ENCODE assay signal across 12 mouse cellular contexts in genomic region chr9:114025182-114025581, GRCm38 (mm10). TPM values are rescaled to one million over a fixed set of nuclear protein-coding genes. Genes with fewer than 3 reads are reported as not detected.
A peak's percentile ranks its signal among the peaks of the same experiment; 100 is the strongest.
DNase-seq lines count a peak whose midpoint lies in the region; ATAC-seq and TF ChIP-seq lines count a peak whose summit lies in the region.
"Had no signal": no experiment of that assay in that cellular context is flagged by ENCODE, and none has a peak within 500 bp of the region (broad histone marks: within the 10 kb centered on the region; RNA-seq: fewer than 3 reads in every experiment).

No protein-coding gene starts in this region.

- no peak overlapping the region for H3K27ac ChIP-seq in heart, embryonic 13.5 days (replicated peaks)
- H3K27ac ChIP-seq in cortical plate, adult 2 months (ENCODE audit: insufficient read depth, low read length): no peak overlapping the region
- no peak overlapping the region for H3K27ac ChIP-seq in forebrain, embryonic 16.5 days (ENCODE audit: low read length)
- H3K27ac ChIP-seq in midbrain, embryonic 13.5 days: no peak overlapping the region
- H3K27ac ChIP-seq: heart, embryonic 10.5 days had no signal

- peaks cover 12% of the 10 kb centered on the region for H3K4me1 ChIP-seq in heart, embryonic 13.5 days
- 0 out of 2 replicates have a peak, but pooled peaks cover 1% of the 10 kb centered on the region for H3K4me1 ChIP-seq in cortical plate, adult 2 months (ENCODE audit: control insufficient read depth, insufficient read depth, low read length)
- H3K4me1 ChIP-seq in forebrain, embryonic 16.5 days (replicated peaks; ENCODE audit: control insufficient read depth, insufficient read depth, low read length): peaks cover 11% of the 10 kb centered on the region
- peaks cover 13% of the 10 kb centered on the region for H3K4me1 ChIP-seq in midbrain, embryonic 13.5 days (replicated peaks)

- no peak for TF ChIP-seq POLR2A in cortical plate, adult 2 months (IDR thresholded peaks at IDR 0.05; ENCODE audit: extremely low read depth, insufficient read depth, low read length)

- no peaks in the 10 kb centered on the region for H3K9me3 ChIP-seq in heart, embryonic 13.5 days
- no peaks in the 10 kb centered on the region for H3K9me3 ChIP-seq in forebrain, embryonic 16.5 days (ENCODE audit: control insufficient read depth, low read length)
- H3K9me3 ChIP-seq in midbrain, embryonic 13.5 days: no peaks in the 10 kb centered on the region
- H3K9me3 ChIP-seq: heart, embryonic 10.5 days had no signal

- no peak overlapping the region for H3K9ac ChIP-seq in heart, embryonic 13.5 days
- H3K9ac ChIP-seq in forebrain, embryonic 16.5 days (replicated peaks; ENCODE audit: low read depth, low read length): no peak overlapping the region
- peak overlapping the region; percentile 77; the same call in 1 of the 2 replicates for H3K9ac ChIP-seq in midbrain, embryonic 13.5 days (replicated peaks)

- TF ChIP-seq CTCF in cortical plate, adult 2 months (IDR thresholded peaks at IDR 0.05; ENCODE audit: extremely low read depth, insufficient read depth, low read length): no peak

- H3K27me3 ChIP-seq in heart, embryonic 13.5 days (replicated peaks): peaks cover 7% of the 10 kb centered on the region
- H3K27me3 ChIP-seq in forebrain, embryonic 16.5 days (replicated peaks; ENCODE audit: control insufficient read depth, insufficient read depth, low read length): no peaks in the 10 kb centered on the region
- H3K27me3 ChIP-seq in midbrain, embryonic 13.5 days: no peaks in the 10 kb centered on the region

- H3K4me2 ChIP-seq in heart, embryonic 13.5 days: peak overlapping the region; percentile 88
- peak overlapping the region; percentile 79 for H3K4me2 ChIP-seq in forebrain, embryonic 16.5 days (ENCODE audit: low read length)
- peak overlapping the region; percentile 67 for H3K4me2 ChIP-seq in midbrain, embryonic 13.5 days (replicated peaks)

- DNase-seq in heart, adult 8-10 months (ENCODE audit: low spot score): no peak
- no peak for DNase-seq in yolk sac, embryonic 10.5 days (ENCODE audit: low spot score)
- no peak for DNase-seq in cerebellum, postnatal 25 days
- no peak for DNase-seq in heart, adult 18-20 months
- DNase-seq: kidney, adult 18-20 months; right cerebral cortex, adult 18-20 months had no signal

- WGBS in heart, embryonic 13.5 days: 49% methylated on average over 9 of the region's 9 CpGs
- WGBS in forebrain, embryonic 16.5 days: 59% methylated on average over 9 of the region's 9 CpGs
- 59% methylated on average over 9 of the region's 9 CpGs for WGBS in midbrain, embryonic 13.5 days

- H3K36me3 ChIP-seq in heart, embryonic 13.5 days: no peaks in the 10 kb centered on the region
- H3K36me3 ChIP-seq in forebrain, embryonic 16.5 days (ENCODE audit: control insufficient read depth, insufficient read depth): no peaks in the 10 kb centered on the region
- H3K36me3 ChIP-seq in midbrain, embryonic 13.5 days: no peaks in the 10 kb centered on the region
- H3K36me3 ChIP-seq: heart, embryonic 10.5 days had no signal

- ATAC-seq in heart, embryonic 13.5 days (ENCODE audit: extremely low read depth, insufficient number of reproducible peaks, low FRiP score, low TSS enrichment): no peak
- ATAC-seq in forebrain, embryonic 16.5 days: no peak
- ATAC-seq in midbrain, embryonic 13.5 days: no peak

- no peak overlapping the region for H3K4me3 ChIP-seq in heart, embryonic 13.5 days
- peak overlapping the region; percentile 70 for H3K4me3 ChIP-seq in cortical plate, adult 2 months (ENCODE audit: insufficient read depth, low read length)
- peak overlapping the region; percentile 83 for H3K4me3 ChIP-seq in forebrain, embryonic 16.5 days (replicated peaks; ENCODE audit: low read length)
- H3K4me3 ChIP-seq in midbrain, embryonic 13.5 days (replicated peaks): peak overlapping the region; percentile 66

RNA-seq across cellular contexts. Expression of gene Fbxl2, which starts 20.8 kb away (rescaled TPM):
- polyA plus RNA-seq in heart, embryonic 13.5 days (2015; fragmentation: Nextera tagmentation; extraction: Ambion mirVana): 1.4 and 2.3 TPM in 2 replicates
- total RNA-seq in heart, adult 8-10 months (2022): 1 to 10 TPM; 1.2 to 2.5 (median 1.5) TPM
- polyA plus RNA-seq in cortical plate, adult 2 months (2012; rRNA removed): 64.4 and 68.9 TPM in 2 replicates
- polyA plus RNA-seq in forebrain, embryonic 16.5 days (2015; fragmentation: Nextera tagmentation; extraction: Ambion mirVana): 19.6 and 26.8 TPM in 2 replicates
- 19.8 and 19.9 TPM in 2 replicates for polyA plus RNA-seq in midbrain, embryonic 13.5 days (2015; fragmentation: Nextera tagmentation; extraction: Ambion mirVana)
- 1 to 10 TPM in 1 of 2 experiments, under 1 TPM in 1; 0.62 to 1.2 TPM for total RNA-seq in heart, adult 18-20 months (2021)

RNA-seq across cellular contexts. Expression of gene Susd5, which starts 31.8 kb away (rescaled TPM):
- 0.17 and 0.20 TPM in 2 replicates for polyA plus RNA-seq in heart, embryonic 13.5 days (2015; fragmentation: Nextera tagmentation; extraction: Ambion mirVana)
- total RNA-seq in heart, adult 8-10 months (2022): 1 to 10 TPM in 2 of 4 experiments, under 1 TPM in 2; 0.57 to 1.5 (median 1.00) TPM
- polyA plus RNA-seq in cortical plate, adult 2 months (2012; rRNA removed): 4.3 and 4.4 TPM in 2 replicates
- 0.75 TPM in 1 of 2 replicates, not detected in the other for polyA plus RNA-seq in forebrain, embryonic 16.5 days (2015; fragmentation: Nextera tagmentation; extraction: Ambion mirVana)
- polyA plus RNA-seq in midbrain, embryonic 13.5 days (2015; fragmentation: Nextera tagmentation; extraction: Ambion mirVana): 0.23 and 0.31 TPM in 2 replicates
- total RNA-seq in heart, adult 18-20 months (2021): 1 to 10 TPM; 1.1 to 1.2 TPM
- total RNA-seq: megakaryocyte-erythroid progenitor cell, adult 5-6 weeks had no signal
